Mouse (Mus musculus): Measurements from ENCODE around the gene Tas1r1. TPM values are rescaled to one million over a fixed set of nuclear protein-coding genes. Genes with fewer than 3 reads are reported as not detected.

Tas1r1 gene
- polyA plus RNA-seq, 1 experiment from 2014 or later, result 1.0 TPM

Other genes starting within 250 kb of the Tas1r1 start
- gene Camta1, start 176.7 kb downstream of the Tas1r1 start, polyA plus RNA-seq (2016; fragmentation: Nextera tagmentation; extraction: Ambion mirVana), result 136 and 157 TPM in 2 replicates
- gene Dnajc11, start 104.9 kb downstream of the Tas1r1 start, polyA plus RNA-seq (2016; fragmentation: Nextera tagmentation; extraction: Ambion mirVana), result 82.8 and 83.2 TPM in 2 replicates
- 31.7 and 37.0 TPM in 2 replicates for gene Thap3, start 49.6 kb downstream of the Tas1r1 start, polyA plus RNA-seq (2016; fragmentation: Nextera tagmentation; extraction: Ambion mirVana)
- gene Phf13, start 42.3 kb downstream of the Tas1r1 start, polyA plus RNA-seq (2016; fragmentation: Nextera tagmentation; extraction: Ambion mirVana), result 29.2 and 29.7 TPM in 2 replicates
- gene Klhl21, start 29.8 kb downstream of the Tas1r1 start, polyA plus RNA-seq (2016; fragmentation: Nextera tagmentation; extraction: Ambion mirVana), result 8.0 and 8.2 TPM in 2 replicates
- 20.4 and 25.2 TPM in 2 replicates for gene Zbtb48, start 10.9 kb downstream of the Tas1r1 start, polyA plus RNA-seq (2016; fragmentation: Nextera tagmentation; extraction: Ambion mirVana)
- 32.6 and 33.9 TPM in 2 replicates for gene Nol9, start 753 bp upstream of the Tas1r1 start, polyA plus RNA-seq (2016; fragmentation: Nextera tagmentation; extraction: Ambion mirVana)
- gene Plekhg5, start 33.9 kb upstream of the Tas1r1 start, polyA plus RNA-seq (2016; fragmentation: Nextera tagmentation; extraction: Ambion mirVana), result 11.7 and 12.0 TPM in 2 replicates
- 0.59 and 0.74 TPM in 2 replicates for gene Tnfrsf25, start 77.4 kb upstream of the Tas1r1 start, polyA plus RNA-seq (2016; fragmentation: Nextera tagmentation; extraction: Ambion mirVana)
- gene Espn, start 113.8 kb upstream of the Tas1r1 start, polyA plus RNA-seq (2016; fragmentation: Nextera tagmentation; extraction: Ambion mirVana), result 0.82 and 2.3 TPM in 2 replicates
- gene Hes2, start 120.3 kb upstream of the Tas1r1 start, polyA plus RNA-seq (2016; fragmentation: Nextera tagmentation; extraction: Ambion mirVana), result 2.4 and 2.9 TPM in 2 replicates
- gene Acot7, start 139.6 kb upstream of the Tas1r1 start, polyA plus RNA-seq (2016; fragmentation: Nextera tagmentation; extraction: Ambion mirVana), result 128 and 132 TPM in 2 replicates
- 13.1 and 16.2 TPM in 2 replicates for gene Gpr153, start 235.7 kb upstream of the Tas1r1 start, polyA plus RNA-seq (2016; fragmentation: Nextera tagmentation; extraction: Ambion mirVana)

All from hindbrain, embryonic 12.5 days (tissue).